8 mouse cellular contexts compared by ENCODE assay signal in genomic region chr8:109075006-109075405, GRCm38 (mm10).
DNase-seq lines count a peak whose midpoint lies in the region; ATAC-seq and TF ChIP-seq lines count a peak whose summit lies in the region.

No protein-coding gene starts in this region.

- peaks cover 3% of the 10 kb centered on the region; the same call in 1 of the 2 replicates for H3K9me3 ChIP-seq in kidney, embryonic 16.5 days (ENCODE audit: low read length)
- H3K9me3 ChIP-seq in forebrain, embryonic 14.5 days (replicated peaks; ENCODE audit: control insufficient read depth, low read length): no peaks in the 10 kb centered on the region
- H3K9me3 ChIP-seq in liver, embryonic 12.5 days (replicated peaks): no peaks in the 10 kb centered on the region
- no peaks in the 10 kb centered on the region for H3K9me3 ChIP-seq in stomach, embryonic 14.5 days (ENCODE audit: control insufficient read depth, low read depth, low read length)

- H3K9ac ChIP-seq in kidney, embryonic 16.5 days (replicated peaks; ENCODE audit: low read length): no peak overlapping the region
- no peak overlapping the region for H3K9ac ChIP-seq in forebrain, embryonic 14.5 days (ENCODE audit: low read length)
- H3K9ac ChIP-seq in liver, embryonic 12.5 days: no peak overlapping the region
- no peak overlapping the region for H3K9ac ChIP-seq in stomach, embryonic 14.5 days (replicated peaks; ENCODE audit: low read depth, low read length)

- H3K27me3 ChIP-seq in kidney, embryonic 16.5 days (ENCODE audit: insufficient read depth, low read length): no peaks in the 10 kb centered on the region
- no peaks in the 10 kb centered on the region for H3K27me3 ChIP-seq in forebrain, embryonic 14.5 days (replicated peaks; ENCODE audit: control insufficient read depth, insufficient read depth, low read length)
- no peaks in the 10 kb centered on the region for H3K27me3 ChIP-seq in liver, embryonic 12.5 days (replicated peaks)
- no peaks in the 10 kb centered on the region for H3K27me3 ChIP-seq in stomach, embryonic 14.5 days (ENCODE audit: control insufficient read depth, insufficient read depth, low read length)

- peak overlapping the region; percentile 48 for H3K4me2 ChIP-seq in kidney, embryonic 16.5 days (replicated peaks; ENCODE audit: low read depth, low read length)
- peak overlapping the region; percentile 46 for H3K4me2 ChIP-seq in forebrain, embryonic 14.5 days (ENCODE audit: low read length)
- peak overlapping the region; percentile 49 for H3K4me2 ChIP-seq in liver, embryonic 12.5 days
- H3K4me2 ChIP-seq in stomach, embryonic 14.5 days (replicated peaks; ENCODE audit: low read depth, low read length): peak overlapping the region; percentile 42

- no peaks in the 10 kb centered on the region for H3K4me1 ChIP-seq in kidney, embryonic 16.5 days (ENCODE audit: insufficient read depth, low read length)
- H3K4me1 ChIP-seq in forebrain, embryonic 14.5 days (ENCODE audit: control insufficient read depth, insufficient read depth, low read length): no peaks in the 10 kb centered on the region
- H3K4me1 ChIP-seq in liver, embryonic 12.5 days: no peaks in the 10 kb centered on the region; the same call in 1 of the 2 replicates
- H3K4me1 ChIP-seq in stomach, embryonic 14.5 days (ENCODE audit: control insufficient read depth, insufficient read depth, low read length): no peaks in the 10 kb centered on the region

- TF ChIP-seq CTCF in layer of hippocampus, adult 2 months (conservative IDR thresholded peaks at IDR 0.05): no peak

- 17% methylated on average over 12 of the region's 12 CpGs for WGBS in kidney, embryonic 16.5 days
- WGBS in forebrain, embryonic 14.5 days: 13% methylated on average over 12 of the region's 12 CpGs
- WGBS in liver, embryonic 12.5 days (ENCODE audit: insufficient replicate concordance): 12% methylated on average over 12 of the region's 12 CpGs
- 18% methylated on average over 12 of the region's 12 CpGs for WGBS in stomach, embryonic 14.5 days

- no peak overlapping the region for H3K27ac ChIP-seq in kidney, embryonic 16.5 days (ENCODE audit: low read length)
- no peak overlapping the region for H3K27ac ChIP-seq in forebrain, embryonic 14.5 days (ENCODE audit: low read depth, low read length)
- no peak overlapping the region for H3K27ac ChIP-seq in liver, embryonic 12.5 days
- no peak overlapping the region for H3K27ac ChIP-seq in stomach, embryonic 14.5 days (ENCODE audit: low read length)
- no peak overlapping the region for H3K27ac ChIP-seq in layer of hippocampus, adult 2 months

- DNase-seq in kidney, postnatal 14 days: no peak
- DNase-seq in forebrain, embryonic 14.5 days (ENCODE audit: low spot score): peak; percentile 17
- no peak for DNase-seq in frontal cortex, postnatal 36 days (ENCODE audit: low spot score in 2 of 2)
- DNase-seq in layer of hippocampus, adult 2 months (ENCODE audit: low spot score in 2 of 2): no peak
- DNase-seq in thymus, postnatal 14 days: no peak

- H3K4me3 ChIP-seq in kidney, embryonic 16.5 days (ENCODE audit: low read length): peak overlapping the region; percentile 30
- 0 out of 2 replicates have a peak overlapping the region, but pooled peaks have one; percentile 6 for H3K4me3 ChIP-seq in forebrain, embryonic 14.5 days (ENCODE audit: low read depth, low read length)
- H3K4me3 ChIP-seq in liver, embryonic 12.5 days: peak overlapping the region; percentile 25
- peak overlapping the region; percentile 16 for H3K4me3 ChIP-seq in stomach, embryonic 14.5 days (ENCODE audit: low read depth, low read length)
- no peak overlapping the region for H3K4me3 ChIP-seq in layer of hippocampus, adult 2 months

- no peaks in the 10 kb centered on the region for H3K36me3 ChIP-seq in kidney, embryonic 16.5 days (ENCODE audit: insufficient read depth, low read length)
- H3K36me3 ChIP-seq in forebrain, embryonic 14.5 days (ENCODE audit: control insufficient read depth, insufficient read depth, low read length): no peaks in the 10 kb centered on the region
- no peaks in the 10 kb centered on the region for H3K36me3 ChIP-seq in liver, embryonic 12.5 days
- no peaks in the 10 kb centered on the region for H3K36me3 ChIP-seq in stomach, embryonic 14.5 days (ENCODE audit: control insufficient read depth, insufficient read depth, low read length)

- ATAC-seq in kidney, embryonic 16.5 days (ENCODE audit: low FRiP score, low TSS enrichment): no peak
- ATAC-seq in forebrain, embryonic 14.5 days: no peak
- no peak for ATAC-seq in liver, embryonic 12.5 days
- ATAC-seq in stomach, embryonic 14.5 days (ENCODE audit: insufficient number of reproducible peaks, insufficient read depth, low FRiP score, low read depth): no peak
